Mouse (Mus musculus) left cerebral cortex, postnatal 36 days (tissue): ENCODE measurements around the gene Zfp983. TPM values are rescaled to one million over a fixed set of nuclear protein-coding genes. Genes with fewer than 3 reads are reported as not detected.

ENCODE experiments used
- total RNA-seq, 2 experiments: library from RNA; stranded (reverse); gene quantifications; 2 replicates each; pipeline ENCODE4 v1.2.3; 2021

Zfp983 gene
- total RNA-seq, 2 experiments from 2014 or later, result 10.6 to 12.1 TPM

Other genes with a start within 250 kb of the Zfp983 start
- under 1 TPM; 0.62 to 0.79 TPM for gene Zfp54, start 227.4 kb upstream of the Zfp983 start, total RNA-seq
- 1 to 10 TPM; 3.4 to 5.3 TPM for gene Zfp51, start 200.2 kb upstream of the Zfp983 start, total RNA-seq
- 1 to 10 TPM; 3.6 to 4.5 TPM for gene Zfp53, start 161.6 kb upstream of the Zfp983 start, total RNA-seq
- gene Zfp52, start 115.1 kb upstream of the Zfp983 start, total RNA-seq, result 1 to 10 TPM; 4.9 to 7.5 TPM
- 10 to 100 TPM; 10.0 to 11.0 TPM for gene Zfp948, start 83.6 kb upstream of the Zfp983 start, total RNA-seq
- 1 to 10 TPM; 6.5 to 9.0 TPM for gene Gm10226, start 41.2 kb downstream of the Zfp983 start, total RNA-seq
- 1 to 10 TPM; 6.8 to 9.5 TPM for gene Zfp760, start 57.1 kb downstream of the Zfp983 start, total RNA-seq
- 1 to 10 TPM; 3.4 to 3.5 TPM for gene Zfp229, start 80.2 kb downstream of the Zfp983 start, total RNA-seq
- gene Zfp820, start 195.1 kb downstream of the Zfp983 start, total RNA-seq, result under 1 TPM; 0.72 to 1.00 TPM